Mouse (Mus musculus): Measurements from ENCODE around the gene Col27a1. TPM values are rescaled to one million over a fixed set of nuclear protein-coding genes. Genes with fewer than 3 reads are reported as not detected.

Col27a1 gene
- total RNA-seq (2023) = 1 to 10 TPM; 6.7 to 6.8 TPM

GRCm38 (mm10) chr4:63213907-63214621 is at the start of gene Col27a1:
Gene Col27a1, plus strand, starts transcription at chr4:63214004.

GRCm38 (mm10) chr4:63171969-63172685 is 41.7 kb upstream of the Col27a1 start, which contains the start of gene Kif12:
Gene Kif12, minus strand, starts transcription at chr4:63172131.

GRCm38 (mm10) chr4:63344295-63344694 is 130.5 kb downstream of the Col27a1 start, which contains the start of gene Orm1:
Gene Orm1, plus strand, starts transcription at chr4:63344560.

GRCm38 (mm10) chr4:63355877-63356665 is 142.3 kb downstream of the Col27a1 start, which contains the start of gene Orm3:
Gene Orm3, plus strand, starts transcription at chr4:63356162.

GRCm38 (mm10) chr4:63362150-63362549 is 148.3 kb downstream of the Col27a1 start, which contains the start of gene Orm2:
Gene Orm2, plus strand, starts transcription at chr4:63362449.

Other genes starting within 250 kb of the Col27a1 start
- not detected for gene Zfp618, start 248.4 kb upstream of the Col27a1 start, total RNA-seq (2023)
- not detected for gene Ambp, start 59.2 kb upstream of the Col27a1 start, total RNA-seq (2023)
- gene Kif12, start 41.9 kb upstream of the Col27a1 start, total RNA-seq (2023) = not detected
- gene Orm1, start 130.6 kb downstream of the Col27a1 start, total RNA-seq (2023) = not detected
- not detected for gene Orm3, start 142.2 kb downstream of the Col27a1 start, total RNA-seq (2023)
- not detected for gene Orm2, start 148.4 kb downstream of the Col27a1 start, total RNA-seq (2023)
- 100 to 1,000 TPM; 276 to 290 TPM for gene Akna, start 189.3 kb downstream of the Col27a1 start, total RNA-seq (2023)

Data from monocyte, adult 59 days (primary cell).